Mouse (Mus musculus): ENCODE measurements around the gene Rnf130. TPM values are rescaled to one million over a fixed set of nuclear protein-coding genes. Genes with fewer than 3 reads are reported as not detected.
A peak's percentile ranks its signal among the peaks of the same experiment; 100 is the strongest.

Gene Rnf130
- total RNA-seq, 2 experiments from 2014 or later = 98.2 to 106 TPM

Small RNA genes within 50 kb of the gene (microRNA-seq; reads per million reads assigned to microRNA genes)
- 425 reads per million, percentile 69 among the genes with 10 or more reads in this experiment for gene Mir340

Other genes with a start within 250 kb of the Rnf130 start
- gene Gfpt2, start 231.2 kb upstream of the Rnf130 start, total RNA-seq (2021) = 1 to 10 TPM; 8.9 to 9.9 TPM
- 100 to 1,000 TPM; 202 to 212 TPM for gene Mapk9, start 178.6 kb upstream of the Rnf130 start, total RNA-seq (2021)
- gene Rasgef1c, start 123.5 kb upstream of the Rnf130 start, total RNA-seq (2021) = 10 to 100 TPM; 17.5 to 20.2 TPM
- 10 to 100 TPM; 71.9 to 77.0 TPM for gene Tbc1d9b, start 106.0 kb downstream of the Rnf130 start, total RNA-seq (2021)
- gene Mrnip, start 149.1 kb downstream of the Rnf130 start, total RNA-seq (2021) = 10 to 100 TPM; 18.5 to 20.6 TPM
- gene Sqstm1, start 185.5 kb downstream of the Rnf130 start, total RNA-seq (2021) = 100 to 1,000 TPM; 356 to 381 TPM
- gene Mgat4b, start 185.5 kb downstream of the Rnf130 start, total RNA-seq (2021) = 100 to 1,000 TPM; 144 to 146 TPM
- gene Ltc4s, start 213.3 kb downstream of the Rnf130 start, total RNA-seq (2021) = 10 to 100 TPM; 11.3 to 11.4 TPM

Measured in left cerebral cortex, postnatal 10 days (tissue).